Mouse (Mus musculus): ENCODE results near the gene Gse1. TPM values are rescaled to one million over a fixed set of nuclear protein-coding genes. Genes with fewer than 3 reads are reported as not detected.

Gse1 gene
- total RNA-seq (2022), result 10 to 100 TPM; 71.5 to 78.0 (median 73.1) TPM

DNA sequence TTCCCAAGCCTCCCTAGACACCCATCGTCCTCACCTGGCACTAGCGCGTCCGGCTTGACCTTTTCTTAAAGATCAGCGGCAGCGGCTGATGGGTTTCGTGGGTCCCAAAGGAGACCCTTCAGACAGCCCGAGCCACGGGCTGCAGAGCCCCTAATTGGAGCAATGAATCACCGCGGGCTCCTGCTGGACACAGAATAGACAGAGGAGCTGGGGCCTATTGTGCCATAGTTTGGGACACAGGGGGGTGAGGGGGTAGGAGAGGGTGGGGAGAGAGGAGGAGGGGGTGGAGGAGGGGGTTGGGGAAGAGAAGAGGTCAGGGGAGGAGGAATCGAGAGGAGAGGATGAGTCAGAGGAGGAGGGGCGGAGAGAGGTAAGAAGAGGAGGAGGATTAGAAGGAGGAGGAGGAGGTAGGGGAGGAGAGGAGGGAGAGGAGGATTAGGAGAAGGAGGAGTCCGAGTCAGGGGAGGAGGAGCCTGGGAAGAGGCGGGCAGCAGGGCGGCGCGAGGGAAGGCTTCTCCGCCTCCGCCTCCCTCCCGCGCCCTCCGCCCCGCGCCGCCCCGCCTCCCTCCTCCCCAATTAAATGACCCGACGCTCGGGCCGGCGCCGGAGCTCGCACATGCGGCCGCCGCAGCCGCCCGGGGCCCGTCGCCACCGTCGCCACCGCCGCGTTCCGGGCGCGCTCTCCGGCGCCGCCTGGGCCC is at the start of gene Gse1:
Gene Gse1 (plus strand): TSS at position 566 of the 701 bp plus-strand sequence.
- peak; percentile 45 to 67 for DNase-seq (ENCODE audit: low spot score in 2 of 2)

DNA sequence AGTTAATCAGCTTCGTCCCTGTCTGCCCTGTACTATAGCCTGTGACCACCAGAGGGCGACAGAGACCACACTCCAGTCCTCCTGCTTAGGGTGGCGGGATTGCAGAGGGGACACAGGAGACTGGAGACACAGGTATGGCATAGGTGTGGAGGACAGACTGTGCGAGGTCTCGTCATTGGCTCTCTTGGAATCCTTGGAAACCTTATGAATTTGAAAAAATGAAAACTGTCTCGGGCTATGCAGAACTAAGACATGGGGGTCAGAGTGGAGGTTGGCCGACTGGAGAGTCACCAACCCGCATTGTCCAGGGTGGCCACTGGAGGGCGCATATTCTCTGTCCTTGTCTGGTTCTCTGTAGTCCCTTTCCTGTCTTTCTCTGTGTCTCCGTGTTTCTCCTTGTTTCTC is 49.2 kb upstream of the Gse1 start:
- peak in 1 of 2 experiments; percentile 95 for DNase-seq (ENCODE audit: low spot score in 2 of 2)

DNA sequence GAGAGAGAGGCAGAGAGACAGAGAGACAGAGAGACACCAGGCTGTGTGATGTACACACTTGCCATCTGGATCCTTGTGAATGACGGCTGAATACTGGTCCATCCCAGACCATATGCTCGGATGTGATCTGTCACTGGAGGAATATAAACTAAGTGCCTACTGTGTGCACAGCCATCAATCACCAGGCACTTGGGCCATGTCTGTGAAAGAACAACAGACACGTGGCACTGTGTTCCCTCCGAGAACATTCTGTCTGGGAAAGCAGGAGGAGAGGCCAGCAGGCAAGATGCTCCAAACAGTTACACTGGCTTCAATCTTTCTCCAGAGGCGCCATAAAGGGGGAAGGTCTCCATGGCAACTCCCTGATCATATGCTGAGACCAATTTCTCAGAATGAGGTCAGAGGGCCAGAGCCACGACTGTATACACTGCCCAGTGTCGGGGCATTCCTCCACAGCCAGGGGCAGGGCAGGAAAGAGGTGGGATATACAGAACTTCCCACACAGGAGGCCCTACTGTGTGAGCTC is 47.7 kb upstream of the Gse1 start:
- no peak for DNase-seq (ENCODE audit: low spot score in 2 of 2)

DNA sequence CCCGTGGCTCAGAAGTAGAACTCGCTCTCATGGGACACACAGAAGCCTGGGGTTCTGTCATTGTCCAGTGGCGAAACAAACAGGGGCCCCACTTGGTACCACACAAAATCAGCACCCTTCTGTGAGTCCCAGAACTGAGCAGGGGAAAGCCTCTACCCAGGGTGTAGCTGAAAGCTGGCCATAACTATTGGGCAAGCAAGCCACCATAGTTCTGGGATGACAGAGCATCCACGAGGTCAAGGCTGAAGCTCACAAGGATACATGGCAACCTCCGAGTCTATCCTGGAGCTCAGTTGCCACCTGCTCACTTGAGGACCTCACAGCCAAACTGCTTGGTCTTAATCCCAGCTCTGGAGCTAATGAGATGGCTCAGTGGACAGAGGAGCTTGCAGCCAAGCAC is 47.0 kb upstream of the Gse1 start:
- no peak for DNase-seq (ENCODE audit: low spot score in 2 of 2)

DNA sequence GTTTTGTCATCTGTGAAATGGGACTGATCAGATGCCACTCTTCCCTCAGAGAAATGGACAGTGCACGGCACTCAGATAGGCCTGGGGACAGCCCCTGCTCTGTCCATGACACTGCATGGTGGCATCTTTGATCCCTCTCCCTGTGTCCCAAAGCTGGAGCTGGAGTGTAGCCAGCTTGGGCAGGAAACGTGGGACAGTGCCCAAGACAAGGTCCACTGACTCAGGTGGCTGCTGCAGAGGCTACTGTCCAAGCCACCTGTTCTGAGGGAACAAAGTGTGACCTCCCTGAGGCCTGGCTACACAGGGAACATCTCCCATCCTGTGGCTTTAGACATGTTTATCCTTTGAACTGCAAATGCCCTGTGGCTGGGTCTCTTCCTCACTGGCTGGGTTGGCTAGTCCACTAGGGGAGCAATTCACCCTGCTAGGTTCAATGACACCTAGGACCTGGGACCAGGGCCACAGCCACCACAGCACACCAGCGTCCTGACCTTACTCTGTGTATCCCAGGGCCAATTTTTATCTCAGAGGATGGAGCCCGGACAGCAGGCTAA is 46.3 kb upstream of the Gse1 start:
- DNase-seq (ENCODE audit: low spot score in 2 of 2), result no peak

DNA sequence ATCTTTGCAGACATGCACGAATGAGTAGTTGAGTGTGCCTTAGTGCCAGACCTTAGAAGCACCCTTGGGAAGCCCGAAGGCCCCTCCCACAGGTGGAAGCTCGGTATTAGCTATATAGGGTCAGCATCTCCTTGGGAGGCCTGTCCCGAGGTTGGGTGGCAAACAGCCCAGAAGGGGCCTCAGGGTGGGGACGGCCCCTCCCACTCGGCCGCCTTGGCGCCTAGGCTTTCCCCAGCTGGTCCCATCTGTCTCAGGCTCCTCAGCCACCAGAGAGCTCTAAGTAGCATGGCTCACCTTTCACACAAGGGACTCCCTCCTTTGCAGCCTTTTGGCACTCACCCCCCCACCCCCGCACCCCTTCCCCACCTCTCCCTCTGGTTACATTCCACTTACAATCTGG is 43.9 kb upstream of the Gse1 start:
- DNase-seq (ENCODE audit: low spot score in 2 of 2), result no peak

DNA sequence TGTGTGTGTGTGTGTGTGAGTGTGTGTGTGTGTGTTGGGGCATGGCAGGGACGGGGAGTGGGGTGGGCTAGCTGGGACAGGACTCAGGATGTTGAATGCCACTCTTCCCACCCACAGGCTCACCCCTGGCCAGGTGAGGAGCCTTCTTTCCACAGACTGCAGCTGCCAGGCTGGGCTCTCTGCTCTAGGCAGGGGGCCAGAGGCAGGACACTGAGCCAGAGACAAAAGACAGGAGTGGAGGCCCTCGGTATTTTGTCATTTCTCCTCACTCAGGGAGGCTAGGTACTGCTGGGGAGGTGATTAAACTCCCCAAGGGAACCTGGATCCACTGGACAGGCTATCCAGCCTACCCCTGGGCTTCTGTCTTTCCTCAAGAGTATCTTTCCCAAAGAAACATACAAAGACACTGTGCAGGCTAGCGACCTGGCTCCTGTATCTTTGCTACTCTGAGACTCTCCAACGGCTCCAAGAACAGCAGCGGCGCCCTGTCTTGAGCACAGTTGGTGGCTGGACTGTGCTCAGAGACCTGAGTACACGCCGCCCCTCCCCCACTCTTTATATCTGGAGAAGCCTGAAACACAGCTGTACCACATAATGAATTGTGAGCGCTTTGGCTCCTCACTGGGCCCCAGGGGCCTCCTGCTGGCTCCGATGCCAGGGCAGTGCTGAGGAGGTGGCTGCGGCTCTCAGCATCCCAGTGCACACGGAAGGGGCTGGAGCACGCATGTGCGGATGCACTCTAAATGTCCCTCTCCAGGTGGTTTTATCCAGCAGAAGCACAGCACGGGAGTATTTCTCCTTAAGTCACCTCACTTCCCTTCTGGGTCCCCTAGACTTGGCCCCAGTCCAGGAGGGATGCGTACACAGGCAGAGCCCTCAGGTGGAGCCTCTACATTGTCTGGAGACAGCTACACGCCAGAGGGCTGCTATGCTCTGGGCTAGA is 43.1 kb upstream of the Gse1 start:
- no peak for DNase-seq (ENCODE audit: low spot score in 2 of 2)

DNA sequence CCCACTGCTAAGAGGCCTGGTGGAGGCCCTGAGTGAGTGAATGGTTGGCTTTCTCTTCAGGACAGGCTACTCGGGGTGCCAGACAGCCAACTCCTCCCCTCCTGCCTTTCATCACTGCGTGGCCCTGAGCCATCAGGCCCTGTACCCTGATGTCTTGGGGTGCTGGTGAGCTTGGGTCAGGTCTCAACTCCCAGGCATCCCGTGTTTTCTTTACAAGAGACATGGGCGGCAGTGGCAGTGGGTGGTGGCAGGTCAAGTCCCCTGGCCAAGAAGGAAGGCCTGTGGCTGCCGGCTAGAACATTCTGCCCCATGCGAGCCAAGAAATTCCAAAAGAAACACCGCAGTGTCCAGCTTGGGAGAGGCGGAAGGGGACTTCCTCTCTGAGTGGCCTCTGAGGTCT is 41.8 kb upstream of the Gse1 start:
- DNase-seq (ENCODE audit: low spot score in 2 of 2), result peak in 1 of 2 experiments; percentile 20

DNA sequence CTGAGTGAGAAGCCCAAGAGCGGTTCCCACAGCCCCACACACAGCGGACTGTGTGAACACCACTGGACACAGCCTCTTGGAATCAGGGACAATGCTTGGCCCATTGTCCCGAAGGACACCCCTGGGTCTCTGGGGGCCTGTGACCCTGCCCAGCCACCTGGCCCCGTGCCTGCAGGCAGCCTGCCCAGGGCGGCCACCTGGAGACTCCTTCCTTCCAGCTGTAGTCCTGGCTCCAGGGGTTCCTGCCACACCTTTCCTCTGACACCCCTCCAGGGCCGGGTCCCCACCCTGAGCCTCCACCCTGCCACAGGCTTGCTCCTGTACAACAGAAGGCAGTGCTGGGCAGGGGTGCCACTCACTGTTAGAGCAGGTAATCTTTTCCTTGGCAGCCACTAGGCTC is 39.7 kb upstream of the Gse1 start:
- DNase-seq (ENCODE audit: low spot score in 2 of 2), result peak in 1 of 2 experiments; percentile 17

DNA sequence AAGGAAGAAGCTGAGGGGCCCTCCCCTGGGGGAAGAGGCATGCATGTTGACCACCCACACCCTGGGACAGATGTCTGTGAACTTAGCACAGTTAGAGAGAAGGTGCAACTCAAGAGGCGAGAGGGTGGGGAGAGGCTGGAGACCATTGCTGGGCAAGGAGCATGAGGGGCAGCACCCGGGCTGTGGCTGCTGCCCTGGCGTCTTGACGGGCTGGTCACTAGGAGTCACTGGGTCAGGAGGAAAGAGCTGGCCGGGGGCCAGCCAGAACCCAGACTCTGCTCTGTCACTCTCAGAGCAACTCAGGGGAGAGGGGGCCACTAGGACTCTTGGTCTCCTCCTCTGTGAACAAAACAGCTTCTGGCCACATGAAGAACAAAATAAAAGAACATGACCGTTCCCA is 38.8 kb upstream of the Gse1 start:
- DNase-seq (ENCODE audit: low spot score in 2 of 2), result no peak

DNA sequence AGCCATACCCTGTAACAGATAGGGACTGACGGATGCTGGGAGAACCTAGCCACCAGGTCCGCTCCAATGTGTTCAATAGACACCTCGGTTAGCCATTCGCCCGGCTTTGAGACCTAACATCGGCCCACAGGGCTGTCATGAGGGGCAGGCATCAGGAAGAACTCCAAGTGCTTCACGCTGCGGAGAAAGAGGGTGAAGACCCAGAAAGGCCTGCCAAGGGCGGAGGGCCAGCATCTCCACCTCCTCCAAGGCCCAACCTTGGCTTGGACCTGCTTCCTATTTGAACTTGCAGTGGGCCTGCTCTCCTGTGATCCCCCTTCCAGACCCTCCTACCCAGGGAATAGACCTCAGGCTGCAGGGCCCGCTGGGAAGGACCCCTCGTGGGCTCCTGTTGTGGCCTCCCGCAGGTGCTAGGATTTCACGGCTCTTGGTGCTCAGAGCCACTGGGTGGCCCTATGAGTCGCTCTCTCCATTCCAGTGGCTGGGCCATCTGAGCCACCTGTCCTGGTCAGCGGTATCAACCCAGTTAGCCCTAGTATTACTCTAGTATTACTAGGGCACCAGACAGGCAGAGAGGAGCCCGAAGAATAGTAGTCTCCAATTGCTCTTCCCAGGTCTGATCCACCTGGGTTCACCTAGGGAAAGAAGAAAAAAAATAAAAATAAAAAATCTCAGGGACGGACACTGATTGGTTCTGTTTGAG is 38.0 kb upstream of the Gse1 start:
- DNase-seq (ENCODE audit: low spot score in 2 of 2), result no peak

DNA sequence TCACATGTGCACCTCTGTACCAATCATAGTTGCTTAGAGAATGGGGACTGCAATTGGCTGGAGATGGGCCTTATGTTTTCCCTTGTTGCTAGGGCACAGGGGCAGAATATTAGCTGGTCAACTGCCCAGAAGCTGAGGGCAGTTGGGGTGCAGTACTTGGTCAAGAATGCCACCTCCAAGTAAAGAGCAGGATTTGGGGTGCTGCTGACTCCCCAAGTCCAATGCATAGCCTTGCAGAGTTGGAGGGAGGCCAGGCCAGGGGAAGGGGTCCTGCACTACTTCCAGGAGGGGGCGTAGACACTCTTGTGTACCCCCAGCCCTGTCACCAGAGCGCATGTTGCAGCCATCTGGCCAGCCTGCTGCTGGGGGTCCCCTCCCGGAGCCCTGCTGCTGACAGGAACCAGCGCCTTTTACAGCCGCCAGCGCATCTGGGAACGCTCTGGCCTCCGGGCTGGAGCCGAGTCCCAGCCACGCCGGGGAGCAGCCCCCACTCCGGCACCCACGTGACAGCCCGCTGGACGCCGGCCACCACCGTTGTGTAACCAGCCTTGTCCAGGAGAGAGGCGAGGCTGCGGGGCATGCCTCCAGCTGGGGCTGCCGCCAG is 37.3 kb upstream of the Gse1 start:
- peak; percentile 76 to 86 for DNase-seq (ENCODE audit: low spot score in 2 of 2)

DNA sequence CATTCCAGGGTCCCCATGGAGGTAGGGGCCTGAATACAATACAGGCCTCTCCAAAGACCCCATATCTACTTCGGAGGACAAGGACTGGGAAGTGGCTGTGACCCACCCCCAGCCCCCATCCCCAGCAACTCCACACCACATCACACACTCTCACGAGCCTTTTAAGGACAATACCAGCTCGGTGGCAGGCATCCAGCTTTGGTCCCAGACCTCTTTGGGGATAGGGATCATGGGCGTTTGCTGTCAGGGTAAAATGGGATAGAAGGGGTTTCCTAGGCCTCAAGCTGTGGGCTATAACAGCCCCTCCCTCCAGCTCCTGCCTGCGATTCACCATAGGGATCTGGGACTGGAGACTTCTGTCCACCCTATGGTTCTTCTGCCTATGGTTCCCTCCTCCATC is 36.6 kb upstream of the Gse1 start:
- DNase-seq (ENCODE audit: low spot score in 2 of 2), result no peak

DNA sequence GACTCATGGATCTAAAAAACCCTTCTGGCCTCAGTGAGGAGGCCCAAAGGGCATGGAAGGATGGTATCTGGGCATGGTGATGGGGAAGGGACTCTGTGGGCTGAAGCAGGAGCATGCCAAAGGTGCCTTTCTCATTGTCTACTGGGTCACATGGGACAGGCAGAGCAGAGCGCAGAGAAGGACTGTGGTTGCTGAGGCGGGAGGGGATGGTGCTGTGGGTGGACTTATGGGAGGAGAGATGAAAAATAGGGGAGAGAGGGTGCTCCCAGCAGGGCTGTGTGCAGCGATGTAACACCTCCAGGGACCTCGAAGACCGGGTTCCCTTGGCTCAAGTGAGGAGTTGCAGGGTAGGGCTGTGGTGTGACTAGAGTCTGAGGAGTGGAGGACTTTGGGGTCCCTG is 36.1 kb upstream of the Gse1 start:
- DNase-seq (ENCODE audit: low spot score in 2 of 2), result no peak

DNA sequence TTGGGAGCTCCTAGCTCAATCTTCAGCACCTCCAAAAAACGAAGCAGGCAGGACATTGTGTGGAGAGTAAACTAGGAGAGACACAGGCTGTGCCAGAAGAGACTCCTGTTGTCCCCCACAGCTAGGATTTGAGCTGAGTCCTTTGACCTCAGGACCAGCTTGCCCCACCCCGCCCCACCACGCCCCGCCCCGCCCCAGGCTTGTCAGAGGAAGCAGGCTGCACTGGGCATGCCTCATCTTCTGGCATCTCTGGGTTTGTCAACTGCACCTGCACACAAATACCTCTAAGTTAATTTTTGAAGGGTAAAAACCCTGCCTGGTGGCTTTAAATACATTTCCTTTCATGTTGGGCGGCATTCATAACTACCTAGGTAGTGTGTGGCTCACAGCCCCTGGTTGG is 26.9 kb upstream of the Gse1 start:
- DNase-seq (ENCODE audit: low spot score in 2 of 2), result no peak

DNA sequence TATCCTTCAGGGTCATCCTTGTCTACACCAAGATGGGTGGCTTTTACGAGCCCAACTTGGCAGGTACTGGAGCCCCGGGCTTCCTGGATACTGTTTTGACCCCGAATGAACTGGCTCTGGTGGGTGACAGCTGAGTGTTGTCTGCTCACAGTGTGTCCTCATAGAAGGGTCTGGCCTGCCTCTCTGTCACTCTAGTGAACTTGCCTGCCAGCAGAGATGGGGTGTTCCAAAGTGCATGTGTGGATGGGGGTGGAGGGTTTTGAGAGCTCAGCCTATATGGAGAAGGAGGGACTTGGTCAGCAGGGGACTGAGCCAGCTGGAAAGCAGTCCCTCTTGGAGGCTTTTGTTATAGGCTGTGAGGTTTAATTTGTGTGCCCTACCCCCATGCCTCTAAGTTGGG is 25.7 kb upstream of the Gse1 start:
- DNase-seq (ENCODE audit: low spot score in 2 of 2), result no peak

DNA sequence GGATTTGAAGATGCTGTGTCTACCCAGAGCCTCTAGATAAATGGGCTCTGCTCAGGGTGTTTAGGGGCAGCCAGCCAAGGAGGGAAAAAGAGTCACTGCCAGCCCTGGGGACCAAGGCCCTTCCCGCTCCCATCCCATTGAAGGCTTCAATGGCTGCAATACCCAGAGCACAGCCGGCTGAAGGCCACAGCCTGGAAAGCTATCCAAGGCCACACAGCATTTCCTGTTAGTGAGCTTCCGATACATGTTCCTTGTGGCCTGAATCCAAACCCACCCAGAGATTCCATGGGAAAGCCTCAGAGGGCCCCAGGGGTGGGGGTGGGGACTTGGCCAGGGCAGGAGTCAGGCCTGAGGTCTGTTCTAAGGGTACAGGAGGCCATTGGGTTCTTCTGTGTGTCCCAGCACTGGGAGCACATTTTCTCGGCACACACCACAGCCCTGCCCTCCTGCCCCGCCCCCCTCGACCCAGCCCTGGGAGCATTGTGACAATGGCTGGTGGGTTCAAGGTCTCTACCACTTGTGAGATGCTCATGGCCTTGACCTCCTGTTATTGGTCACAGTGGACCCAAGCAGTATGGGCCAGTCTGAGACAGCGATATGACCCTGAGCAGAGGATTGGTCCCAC is 23.4 kb upstream of the Gse1 start:
- DNase-seq (ENCODE audit: low spot score in 2 of 2), result no peak

DNA sequence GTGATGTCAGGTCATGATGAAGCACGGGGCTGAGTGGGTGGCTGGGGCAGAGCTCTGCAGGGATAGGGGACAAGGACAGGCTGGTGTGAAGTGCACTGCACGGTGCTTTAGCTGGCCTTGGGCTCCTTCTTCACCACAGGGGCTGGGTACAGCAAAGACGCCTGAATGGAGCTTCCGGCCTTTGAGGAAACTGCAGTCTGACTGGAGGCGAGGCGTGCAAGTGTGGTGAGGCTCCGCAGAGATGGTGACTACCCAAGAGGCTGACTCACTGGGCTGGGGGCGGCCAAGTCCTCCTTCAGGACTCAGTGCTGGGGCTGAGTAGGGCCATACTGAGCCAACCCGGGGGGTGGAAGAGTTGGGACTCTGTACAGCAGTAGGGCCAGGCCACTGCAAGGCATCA is 22.3 kb upstream of the Gse1 start:
- no peak for DNase-seq (ENCODE audit: low spot score in 2 of 2)

DNA sequence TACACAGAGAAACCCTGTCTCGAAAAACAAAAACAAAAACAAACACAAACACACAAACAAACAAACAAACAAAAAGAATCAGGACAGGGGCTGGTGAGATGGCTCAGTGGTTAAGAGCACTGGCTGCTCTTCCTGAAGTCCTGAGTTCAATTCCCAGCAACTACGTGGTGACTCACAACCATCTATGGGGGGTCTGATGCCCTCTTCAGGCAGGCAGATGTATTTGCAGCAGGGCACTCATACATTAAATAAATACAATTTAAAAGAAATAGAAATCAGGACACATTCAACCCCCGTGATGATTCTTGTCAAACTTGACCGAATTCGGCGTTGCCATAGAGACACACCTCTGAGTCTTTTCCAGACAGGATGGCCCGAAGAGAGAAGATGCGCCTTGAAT is 20.9 kb upstream of the Gse1 start:
- DNase-seq (ENCODE audit: low spot score in 2 of 2), result no peak

DNA sequence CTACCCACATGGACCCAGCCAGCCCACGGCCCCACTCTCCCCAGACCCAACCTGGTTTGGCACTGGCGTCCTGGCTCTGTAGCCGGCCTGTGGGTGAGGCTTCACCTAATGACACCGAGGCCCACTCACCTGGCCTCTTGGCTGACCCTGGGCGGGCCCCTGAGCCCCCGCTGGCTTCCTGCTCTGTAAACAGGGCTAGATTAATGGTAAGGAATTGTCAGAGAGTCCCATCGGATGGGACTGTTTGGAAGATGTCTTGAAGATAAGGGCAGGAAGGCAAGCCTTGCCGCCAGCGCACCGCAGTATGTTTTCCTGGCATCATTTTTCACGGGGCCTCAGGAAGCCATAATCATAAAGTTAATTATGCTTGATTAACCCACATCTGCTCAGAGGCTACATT is 20.1 kb upstream of the Gse1 start:
- DNase-seq (ENCODE audit: low spot score in 2 of 2), result no peak

DNA sequence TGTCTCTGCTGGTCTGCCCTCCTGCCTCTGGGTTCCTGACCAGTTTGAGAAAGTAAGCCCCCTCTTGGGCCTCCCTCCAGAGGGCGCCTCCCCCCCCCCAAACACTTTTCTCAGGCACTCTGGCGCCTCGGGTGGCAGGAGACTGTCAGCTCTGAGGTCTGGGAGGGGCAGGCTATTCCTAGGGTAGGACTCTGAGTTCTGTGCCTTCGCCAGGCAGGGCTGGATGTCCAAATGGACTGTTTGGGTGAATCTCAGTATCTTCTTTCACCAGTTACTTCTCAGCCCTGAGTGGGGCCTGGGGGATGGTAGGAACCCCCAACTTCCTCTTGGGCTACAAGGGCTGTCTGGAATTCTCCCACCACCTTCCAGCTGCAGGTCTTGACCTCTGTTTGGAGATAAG is 16.9 kb upstream of the Gse1 start:
- DNase-seq (ENCODE audit: low spot score in 2 of 2), result no peak

All from left cerebral cortex, adult 8-10 months (tissue).